Mouse (Mus musculus) heart, postnatal 0 days (tissue): ENCODE results near the gene Ciao2b. TPM values are rescaled to one million over a fixed set of nuclear protein-coding genes. Genes with fewer than 3 reads are reported as not detected.

Experiments used
- ATAC-seq: fragments of 200-750 bp; cut with Nextera tagmentation; 2 replicates; pipeline ENCODE4 v1.8.0; 2017; ENCODE audit warnings: low read depth, moderate number of reproducible peaks, moderate library complexity; ENCODE audit not compliant: insufficient read depth
- DNase-seq: peaks from one replicate; pipeline ENCODE4 v3.0.0-alpha.2; 2016; ENCODE audit warnings: low spot score
- H3K27ac ChIP-seq: fragments of 300-500 bp; sonication (generic); 2 replicates; pipeline ENCODE4 v1.5.1; 2014; ENCODE audit warnings: low read depth, mild to moderate bottlenecking
- H3K27me3 ChIP-seq: fragments of 300-500 bp; sonication (generic); 2 replicates; pipeline ENCODE4 v1.6.1; 2014; ENCODE audit warnings: low read length, mixed read lengths; ENCODE audit not compliant: control insufficient read depth, insufficient read depth
- H3K36me3 ChIP-seq: fragments of 300-500 bp; sonication (generic); replicated peaks from 2 replicates; pipeline ENCODE4 v1.6.1; 2014; ENCODE audit warnings: low read length, mixed read lengths; ENCODE audit not compliant: control insufficient read depth, insufficient read depth
- H3K4me1 ChIP-seq: fragments of 300-500 bp; sonication (generic); 2 replicates; pipeline ENCODE4 v1.6.1; 2014; ENCODE audit warnings: antibody characterized with exemption; ENCODE audit not compliant: control insufficient read depth, insufficient read depth
- H3K4me2 ChIP-seq: fragments of 300-500 bp; sonication (generic); 2 replicates; pipeline ENCODE4 v1.6.1; 2014; ENCODE audit warnings: low read depth, mild to moderate bottlenecking, low read length, moderate library complexity
- H3K4me3 ChIP-seq: fragments of 300-500 bp; sonication (generic); 2 replicates; pipeline ENCODE4 v1.5.1; 2014; ENCODE audit warnings: low read depth, low read length
- H3K9ac ChIP-seq: fragments of 300-500 bp; sonication (generic); replicated peaks from 2 replicates; pipeline ENCODE4 v1.6.1; 2014; ENCODE audit warnings: low read depth, low read length, mixed read lengths
- H3K9me3 ChIP-seq: fragments of 300-500 bp; sonication (generic); replicated peaks from 2 replicates; pipeline ENCODE4 v1.6.1; 2016; ENCODE audit warnings: low read length; ENCODE audit not compliant: control insufficient read depth
- CTCF ChIP-seq: IDR thresholded peaks from 2 replicates; pipeline ENCODE4 v1.5.1; 2016; ENCODE audit warnings: antibody characterized with exemption, control low read depth, low read depth
- EP300 ChIP-seq: IDR thresholded peaks from 2 replicates; pipeline ENCODE4 v1.6.1; 2016; ENCODE audit warnings: antibody characterized with exemption, low read depth
- WGBS: fragments of 180-500 bp; shearing (Covaris S2); extraction: QIAGEN DNeasy Blood & Tissue Kit; methylation state at CpG from one replicate; pipeline ENCODE4 v1.1.7; 2014; 5-methylcytosine and 5-hydroxymethylcytosine counted together
- polyA plus RNA-seq: library from polyadenylated mRNA; unstranded; fragments of >200 nt; fragmentation: Nextera tagmentation; extraction: Ambion mirVana; gene quantifications from 2 replicates; pipeline ENCODE4 v1.2.1, GENCODE M21; 2015
- total RNA-seq: library from RNA; depleted of rRNA; stranded (reverse); fragments of >200 nt; gene quantifications from 2 replicates; pipeline ENCODE4 v1.2.3, GENCODE M21; 2014; ENCODE audit warnings: low replicate concordance

Ciao2b gene
- total and polyA plus RNA-seq, 2 experiments from 2014 or later = 141 to 184 TPM

DNA sequence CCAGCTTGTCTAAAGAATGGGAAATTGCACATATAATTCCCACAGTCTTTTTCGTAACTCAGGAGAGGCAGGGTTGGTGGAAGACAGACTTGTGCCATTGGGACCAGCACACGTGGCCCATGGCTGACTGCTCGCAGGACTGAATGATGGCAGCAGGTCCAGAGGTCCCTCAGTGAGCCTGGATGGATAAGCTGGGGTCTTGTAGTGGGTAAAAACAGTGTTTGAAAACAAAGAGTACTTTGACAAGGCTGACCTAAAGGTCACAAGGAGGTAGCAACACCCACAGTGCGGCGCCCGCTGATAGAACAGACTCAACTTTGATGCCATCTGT is 524 bp upstream of the Ciao2b start:
- Histone ChIP-seq H3K27ac (peak overlapping the region; percentile 81), H3K4me1 (peaks cover 12% of the 10 kb centered on the region), H3K4me2 (peak overlapping the region; percentile 86), H3K9ac (peak overlapping the region; percentile 71; the same call in 1 of the 2 replicates), H3K4me3 (peak overlapping the region; percentile 93), H3K9me3 (no peaks in the 10 kb centered on the region), H3K27me3 (no peaks in the 10 kb centered on the region), H3K36me3 (peaks cover 23% of the 10 kb centered on the region)
- no peak for ATAC-seq
- TF ChIP-seq EP300 = no peak
- no peak for TF ChIP-seq CTCF
- no peak for DNase-seq
- WGBS = 65% methylated on average over 6 of the region's 6 CpGs

DNA sequence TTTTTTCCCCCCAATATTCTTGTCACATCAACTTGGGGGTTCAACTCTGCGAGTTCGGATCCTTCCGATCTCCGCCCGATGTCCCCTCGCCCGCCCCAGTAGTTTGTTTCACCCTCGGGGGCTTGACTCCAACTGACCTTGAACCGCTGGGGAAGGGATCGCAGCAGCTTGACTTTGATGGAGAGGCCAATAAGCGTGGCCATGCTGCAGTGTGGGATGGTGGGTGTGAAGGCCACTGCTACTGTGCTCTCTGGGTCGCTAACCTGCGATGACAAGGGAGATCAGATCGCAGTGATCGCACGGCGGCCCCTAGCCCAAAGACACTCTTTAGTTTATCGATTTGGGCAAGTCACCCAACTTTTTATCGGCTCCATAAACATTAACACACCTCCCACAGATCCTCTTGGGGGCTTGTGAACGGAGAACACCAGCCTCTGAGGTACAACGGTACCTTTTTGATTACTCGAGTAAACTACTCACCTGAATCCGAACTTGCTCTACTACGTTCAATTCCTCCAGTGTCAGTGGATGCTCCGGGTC is 864 bp downstream of the Ciao2b start:
- Histone ChIP-seq H3K4me3 (peak overlapping the region; percentile 93), H3K9ac (peak overlapping the region; percentile 71), H3K27ac (peak overlapping the region; percentile 81), H3K4me2 (peak overlapping the region; percentile 86), H3K4me1 (peaks cover 12% of the 10 kb centered on the region), H3K27me3 (no peaks in the 10 kb centered on the region), H3K36me3 (peaks cover 32% of the 10 kb centered on the region), H3K9me3 (no peaks in the 10 kb centered on the region)
- WGBS = 6% methylated on average over 25 of the region's 25 CpGs
- no peak for DNase-seq
- no peak for ATAC-seq
- TF ChIP-seq CTCF (no peak), EP300 (no peak)

DNA sequence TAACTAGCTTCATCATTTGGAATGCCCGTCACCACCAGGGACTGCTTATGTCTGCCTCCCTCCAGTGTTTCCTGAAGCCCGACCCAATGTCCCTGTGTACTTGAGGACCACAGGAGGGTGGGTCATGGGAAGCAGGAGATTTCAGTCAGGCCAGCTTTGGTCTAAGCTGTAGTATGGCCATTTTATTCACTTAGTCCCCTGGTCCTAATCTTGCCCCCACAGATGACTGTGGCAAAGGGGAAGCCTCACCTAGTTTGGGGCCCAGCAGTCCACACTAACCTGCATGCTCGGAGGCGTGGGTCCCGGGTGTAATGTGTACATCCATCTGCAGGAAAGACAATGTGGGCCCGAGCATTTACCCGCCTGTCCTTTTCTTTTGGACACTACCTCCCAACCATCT is 1.5 kb downstream of the Ciao2b start:
- peak overlapping the region; percentile 86 for H3K4me2 ChIP-seq
- WGBS = 68% methylated on average over 7 of the region's 7 CpGs
- no peak for TF ChIP-seq EP300
- TF ChIP-seq CTCF = no peak
- H3K9me3 ChIP-seq = no peaks in the 10 kb centered on the region
- no peak for DNase-seq
- H3K27me3 ChIP-seq = no peaks in the 10 kb centered on the region
- H3K27ac ChIP-seq = no peak overlapping the region
- no peak for ATAC-seq
- H3K9ac ChIP-seq = peak overlapping the region; percentile 71; the same call in 1 of the 2 replicates
- peaks cover 12% of the 10 kb centered on the region for H3K4me1 ChIP-seq
- H3K36me3 ChIP-seq = peaks cover 38% of the 10 kb centered on the region
- peak overlapping the region; percentile 93 for H3K4me3 ChIP-seq

DNA sequence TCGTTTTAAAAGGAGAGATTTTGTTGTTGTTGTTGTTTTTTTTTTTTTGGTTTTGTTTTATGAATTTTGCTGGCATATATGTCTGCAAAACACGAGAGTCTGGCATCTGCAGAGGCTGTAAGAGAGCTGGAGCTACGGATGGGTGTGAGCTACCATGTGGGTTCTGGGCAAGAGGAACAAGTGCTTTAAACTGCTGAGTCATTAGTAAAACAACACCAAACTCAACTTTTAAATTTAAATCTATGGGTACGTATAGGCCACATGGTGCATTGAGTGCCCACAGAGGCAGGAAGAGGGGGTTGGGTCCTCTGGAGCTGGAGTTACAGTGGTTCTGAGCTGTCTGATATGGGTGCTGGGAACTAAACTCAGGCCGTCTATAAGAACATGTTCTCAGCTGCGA is 3.8 kb downstream of the Ciao2b start:
- Histone ChIP-seq H3K36me3 (peaks cover 43% of the 10 kb centered on the region), H3K27me3 (no peaks in the 10 kb centered on the region), H3K4me1 (peaks cover 17% of the 10 kb centered on the region), H3K27ac (no peak overlapping the region), H3K4me3 (no peak overlapping the region), H3K9me3 (no peaks in the 10 kb centered on the region), H3K4me2 (no peak overlapping the region), H3K9ac (no peak overlapping the region)
- ATAC-seq (no peak), DNase-seq (no peak)
- WGBS = 89% methylated on average over 6 of the region's 6 CpGs
- TF ChIP-seq CTCF = no peak
- TF ChIP-seq EP300 = no peak

DNA sequence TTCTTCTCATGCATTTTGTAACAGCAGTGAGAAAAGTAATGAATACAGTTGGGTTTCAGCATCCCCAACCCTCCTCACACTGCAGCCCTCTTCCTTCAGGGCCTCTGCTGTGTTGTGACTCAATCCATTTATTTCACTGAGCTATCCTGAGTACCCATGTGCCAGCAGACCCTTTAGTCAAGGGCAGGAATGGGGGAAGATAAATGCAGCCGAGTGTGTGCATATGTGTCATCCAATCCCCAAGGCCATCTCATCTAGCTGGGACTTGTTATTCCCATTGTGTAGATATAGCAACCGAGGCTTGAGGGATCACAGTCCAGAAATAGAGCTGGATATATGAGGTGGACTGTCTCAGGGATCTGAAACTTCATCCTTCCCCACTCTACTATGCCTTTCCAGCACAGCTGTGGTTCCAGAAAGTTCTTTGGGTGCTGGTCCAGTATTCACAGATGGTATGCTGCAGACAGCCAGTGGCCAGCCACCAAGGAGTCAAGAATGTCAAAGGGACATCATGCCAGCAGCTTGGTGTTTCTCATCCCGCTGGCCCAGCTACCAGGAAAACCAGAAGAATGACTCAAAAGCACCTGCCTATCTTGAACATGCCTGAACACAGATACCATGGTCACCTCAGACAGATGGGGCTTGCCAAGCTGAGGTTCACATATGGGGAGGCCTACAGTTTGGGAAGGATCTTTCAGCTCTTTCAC is 6.6 kb downstream of the Ciao2b start:
- Histone ChIP-seq H3K36me3 (peaks cover 43% of the 10 kb centered on the region), H3K4me3 (no peak overlapping the region), H3K9ac (no peak overlapping the region), H3K27me3 (no peaks in the 10 kb centered on the region), H3K4me1 (peaks cover 17% of the 10 kb centered on the region; the same call in 1 of the 2 replicates), H3K27ac (no peak overlapping the region), H3K4me2 (no peak overlapping the region), H3K9me3 (no peaks in the 10 kb centered on the region)
- no peak for ATAC-seq
- no peak for TF ChIP-seq EP300
- TF ChIP-seq CTCF = no peak
- 81% methylated on average over 3 of the region's 3 CpGs for WGBS
- DNase-seq = peak; percentile 4
